Mouse (Mus musculus) midbrain, embryonic 13.5 days (tissue): ENCODE measurements around the gene Dkkl1. TPM values are rescaled to one million over a fixed set of nuclear protein-coding genes. Genes with fewer than 3 reads are reported as not detected.
A peak's percentile ranks its signal among the peaks of the same experiment; 100 is the strongest.

ENCODE experiments used
- ATAC-seq: fragments of 200-750 bp; cut with Nextera tagmentation; 2 replicates; pipeline ENCODE4 v1.8.0; 2017; ENCODE audit warnings: mild to moderate bottlenecking, moderate TSS enrichment, moderate library complexity
- H3K27ac ChIP-seq: fragments of 300-500 bp; sonication (generic); 2 replicates; pipeline ENCODE4 v1.5.1; 2015; ENCODE audit warnings: inconsistent platforms, mild to moderate bottlenecking, moderate library complexity
- H3K27me3 ChIP-seq: fragments of 300-500 bp; sonication (generic); 2 replicates; pipeline ENCODE4 v1.6.1; 2015; ENCODE audit warnings: mild to moderate bottlenecking, inconsistent platforms
- H3K36me3 ChIP-seq: fragments of 300-500 bp; sonication (generic); 2 replicates; pipeline ENCODE4 v1.6.1; 2015; ENCODE audit warnings: mild to moderate bottlenecking, inconsistent platforms
- H3K4me1 ChIP-seq: fragments of 300-500 bp; sonication (generic); replicated peaks from 2 replicates; pipeline ENCODE4 v1.6.1; 2015; ENCODE audit warnings: inconsistent platforms
- H3K4me2 ChIP-seq: fragments of 300-500 bp; sonication (generic); replicated peaks from 2 replicates; pipeline ENCODE4 v1.6.1; 2015; ENCODE audit warnings: moderate library complexity, mild to moderate bottlenecking, inconsistent platforms
- H3K4me3 ChIP-seq: fragments of 300-500 bp; sonication (generic); replicated peaks from 2 replicates; pipeline ENCODE4 v1.5.1; 2015; ENCODE audit warnings: mild to moderate bottlenecking, inconsistent platforms
- H3K9ac ChIP-seq: fragments of 300-500 bp; sonication (generic); replicated peaks from 2 replicates; pipeline ENCODE4 v1.6.1; 2015; ENCODE audit warnings: mild to moderate bottlenecking, inconsistent platforms
- H3K9me3 ChIP-seq: fragments of 300-500 bp; sonication (generic); 2 replicates; pipeline ENCODE4 v1.6.1; 2016; ENCODE audit warnings: mild to moderate bottlenecking, inconsistent platforms
- WGBS: fragments of 180-500 bp; shearing (Covaris S2); methylation state at CpG from one replicate; pipeline ENCODE4 v1.1.7; 2015; 5-methylcytosine and 5-hydroxymethylcytosine counted together
- polyA plus RNA-seq: library from polyadenylated mRNA; unstranded; fragments of >200 nt; fragmentation: Nextera tagmentation; extraction: Ambion mirVana; gene quantifications from 2 replicates; pipeline ENCODE4 v1.2.1, GENCODE M21; 2015

Gene Dkkl1
- polyA plus RNA-seq, 1 experiment from 2014 or later = 1.6 TPM

DNA sequence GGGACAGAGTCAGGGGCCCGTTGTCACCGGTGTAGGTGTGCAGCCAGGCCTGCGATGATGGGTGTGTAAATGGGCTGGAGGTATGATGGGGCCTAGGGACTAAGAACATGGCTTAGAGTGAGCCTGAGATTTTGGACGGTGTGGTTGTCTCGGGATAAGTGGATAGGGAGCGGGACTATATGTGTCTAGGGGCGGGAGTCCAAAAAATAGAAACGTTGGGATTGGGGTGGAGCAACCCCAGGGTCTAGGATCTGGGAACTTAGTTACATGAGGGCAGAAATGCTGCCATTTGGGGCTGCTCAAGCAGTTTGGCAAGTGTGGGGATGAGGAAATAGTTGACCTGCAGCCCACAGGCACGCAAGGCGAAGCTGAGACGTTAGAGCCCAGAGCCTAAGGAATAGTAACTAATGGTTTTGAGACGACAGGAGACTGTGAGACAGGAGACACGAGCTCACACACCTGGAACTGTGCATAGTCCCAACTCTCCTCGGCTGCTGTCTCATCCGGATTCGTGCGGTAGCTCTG, 23.8 kb upstream of the Dkkl1 start:
- H3K27ac ChIP-seq = peak overlapping the region; percentile 68
- WGBS = 25% methylated on average over 17 of the region's 17 CpGs
- peak overlapping the region; percentile 34 for H3K4me2 ChIP-seq
- H3K4me1 ChIP-seq = peaks cover 40% of the 10 kb centered on the region
- H3K9me3 ChIP-seq = no peaks in the 10 kb centered on the region
- 0 out of 2 replicates have a peak overlapping the region, but pooled peaks have one; percentile 33 for H3K9ac ChIP-seq
- H3K4me3 ChIP-seq = no peak overlapping the region
- peaks cover 40% of the 10 kb centered on the region for H3K27me3 ChIP-seq
- ATAC-seq = peak; percentile 47; the same call in 1 of the 2 replicates
- H3K36me3 ChIP-seq = peaks cover 19% of the 10 kb centered on the region

DNA sequence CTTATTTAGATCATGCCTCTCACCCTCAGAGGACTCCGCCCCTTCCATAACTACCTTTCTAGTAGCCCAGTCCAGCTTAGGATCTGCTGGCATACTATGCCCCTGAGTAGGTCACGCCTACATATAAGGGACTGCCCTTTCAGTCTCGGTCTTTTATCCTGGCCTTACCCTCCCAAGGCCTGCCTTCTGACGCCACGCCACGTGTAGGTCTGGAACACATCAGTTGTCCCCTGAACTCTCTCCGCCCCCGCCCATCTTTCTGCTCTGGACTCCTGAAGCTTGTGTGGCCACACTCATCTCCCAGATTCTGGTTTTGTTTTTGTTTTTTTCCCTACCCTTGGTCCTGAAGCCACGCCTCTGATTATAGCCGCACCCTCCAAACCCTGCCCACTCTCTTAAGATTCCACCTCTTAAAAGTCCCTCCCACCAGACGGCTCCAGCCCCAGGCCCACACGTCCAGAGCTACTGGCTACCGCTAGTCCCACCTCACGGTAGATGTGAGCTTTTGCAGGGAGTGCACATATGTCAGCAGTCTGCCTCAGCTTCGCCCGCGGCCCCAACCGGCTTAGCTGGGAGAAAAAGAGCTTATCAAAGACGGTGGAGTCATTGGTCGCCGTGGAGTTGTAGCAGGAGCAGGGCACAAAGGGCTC, 23.1 kb upstream of the Dkkl1 start:
- no peak overlapping the region for H3K4me3 ChIP-seq
- peak overlapping the region; percentile 33; the same call in 1 of the 2 replicates for H3K9ac ChIP-seq
- peaks cover 34% of the 10 kb centered on the region for H3K27me3 ChIP-seq
- H3K4me2 ChIP-seq = peak overlapping the region; percentile 34
- peak overlapping the region; percentile 68 for H3K27ac ChIP-seq
- H3K9me3 ChIP-seq = no peaks in the 10 kb centered on the region
- WGBS = 7% methylated on average over 21 of the region's 21 CpGs
- peak; percentile 82 for ATAC-seq
- peaks cover 19% of the 10 kb centered on the region for H3K36me3 ChIP-seq
- peaks cover 36% of the 10 kb centered on the region for H3K4me1 ChIP-seq

DNA sequence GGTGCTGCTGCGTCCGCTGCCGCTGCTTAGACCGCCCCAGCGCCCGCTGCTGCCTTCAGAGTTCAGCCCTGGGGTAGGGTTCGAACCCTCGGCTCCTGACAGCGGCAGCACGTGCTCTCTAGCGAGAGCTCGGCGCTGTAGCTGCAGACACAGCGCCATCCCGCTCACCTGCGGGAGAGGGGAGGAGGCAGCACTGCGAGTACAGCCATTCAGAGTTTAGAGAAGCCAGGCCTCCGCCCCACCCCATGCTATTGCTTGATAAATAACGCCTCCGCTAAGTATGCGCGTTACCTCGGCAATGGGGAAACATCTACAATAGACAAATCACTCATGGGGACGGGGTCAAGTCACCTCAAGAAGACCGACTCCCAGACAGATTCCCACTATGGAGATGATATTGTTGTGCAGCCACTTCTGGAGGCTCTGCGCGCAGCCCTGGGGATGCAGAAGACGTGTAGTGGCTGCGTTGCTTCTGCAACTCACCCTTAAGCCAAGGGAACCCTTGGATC, 22.4 kb upstream of the Dkkl1 start:
- Histone ChIP-seq H3K9ac (peak overlapping the region; percentile 24; the same call in 1 of the 2 replicates), H3K4me3 (no peak overlapping the region), H3K27me3 (peaks cover 28% of the 10 kb centered on the region), H3K27ac (peak overlapping the region; percentile 60; the same call in 1 of the 2 replicates), H3K4me1 (peaks cover 36% of the 10 kb centered on the region), H3K4me2 (peak overlapping the region; percentile 34), H3K9me3 (no peaks in the 10 kb centered on the region), H3K36me3 (peaks cover 25% of the 10 kb centered on the region)
- 9% methylated on average over 29 of the region's 29 CpGs for WGBS
- peak; percentile 16 for ATAC-seq

DNA sequence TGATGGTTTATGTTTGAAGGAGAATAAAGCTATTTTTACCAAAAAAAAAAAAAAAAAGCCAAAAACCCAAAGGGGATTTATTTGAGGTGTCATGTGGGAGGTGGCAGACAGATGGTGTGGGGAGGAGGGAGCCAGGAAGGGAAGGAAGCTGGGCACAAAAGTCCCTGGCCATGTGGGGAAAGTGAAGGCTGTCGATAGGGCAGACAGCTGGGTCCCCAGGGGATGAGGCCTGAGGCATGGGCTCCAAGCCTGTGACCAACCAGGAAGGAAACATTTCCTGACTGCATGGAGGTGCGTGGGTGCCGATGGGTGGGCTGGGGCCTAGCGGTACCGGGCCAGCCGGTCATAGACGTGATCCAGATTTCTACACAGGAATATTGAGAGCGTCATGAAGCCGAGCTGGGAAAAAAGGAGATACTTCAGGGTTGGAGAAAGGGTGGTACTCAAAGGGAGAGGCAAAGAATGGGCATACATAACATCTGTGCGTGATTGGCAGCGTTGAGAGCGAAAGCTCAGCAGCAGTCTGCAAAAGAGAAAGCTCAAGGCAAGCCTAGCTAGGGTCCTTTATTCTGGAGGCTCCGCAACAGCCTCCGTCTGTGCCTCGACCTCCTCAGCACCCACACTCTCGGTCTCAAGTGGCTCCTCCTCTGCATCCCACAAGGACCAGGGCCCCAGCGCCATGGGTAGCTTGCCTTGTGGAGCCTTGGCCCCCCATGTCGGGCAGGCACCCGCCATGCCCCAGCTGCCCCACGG, 21.8 kb upstream of the Dkkl1 start:
- H3K36me3 ChIP-seq = peaks cover 31% of the 10 kb centered on the region
- 23% methylated on average over 20 of the region's 20 CpGs for WGBS
- peak overlapping the region; percentile 25 for H3K4me2 ChIP-seq
- H3K9me3 ChIP-seq = no peaks in the 10 kb centered on the region
- peak; percentile 1; the same call in 1 of the 2 replicates for ATAC-seq
- H3K4me3 ChIP-seq = no peak overlapping the region
- peaks cover 36% of the 10 kb centered on the region for H3K4me1 ChIP-seq
- peaks cover 22% of the 10 kb centered on the region for H3K27me3 ChIP-seq
- H3K27ac ChIP-seq = peak overlapping the region; percentile 60
- H3K9ac ChIP-seq = peak overlapping the region; percentile 24; the same call in 1 of the 2 replicates

DNA sequence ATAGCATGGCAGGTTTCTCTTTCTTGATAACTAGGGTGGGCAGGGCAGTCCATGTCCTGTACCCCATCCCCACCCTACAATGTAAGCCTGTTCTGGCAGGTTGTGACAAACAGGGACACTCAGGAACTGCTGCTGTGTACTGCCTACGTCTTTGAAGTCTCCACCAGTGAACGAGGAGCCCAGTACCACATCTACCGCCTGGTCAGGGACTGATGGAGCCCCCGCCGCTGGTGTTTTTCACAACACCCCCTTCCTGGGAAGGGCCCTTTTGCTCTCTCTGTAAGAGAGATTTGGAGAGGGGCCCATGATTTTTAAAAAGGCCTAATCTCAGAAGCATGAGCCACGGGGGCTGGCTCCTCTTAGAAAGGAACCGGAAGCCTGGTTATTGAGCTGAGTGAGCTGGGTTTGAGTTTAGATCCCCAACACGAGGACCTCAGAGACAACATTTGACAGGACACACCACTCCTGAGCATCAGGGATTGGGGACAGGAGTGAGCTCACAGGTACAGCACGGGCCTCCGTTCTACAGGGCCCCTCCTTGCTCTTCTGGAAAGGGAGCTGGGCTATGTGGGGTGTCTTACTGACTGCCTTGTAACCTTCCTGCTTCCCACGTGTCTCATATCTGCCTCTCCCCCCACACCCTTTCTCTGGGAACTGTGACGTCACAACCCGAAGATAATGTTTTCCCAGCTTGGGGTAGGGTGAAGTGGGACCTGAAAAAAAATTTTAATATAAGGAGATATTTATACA, 20.9 kb upstream of the Dkkl1 start:
- Histone ChIP-seq H3K4me2 (no peak overlapping the region), H3K27me3 (peaks cover 13% of the 10 kb centered on the region), H3K27ac (peak overlapping the region; percentile 2; the same call in 1 of the 2 replicates), H3K4me1 (peaks cover 36% of the 10 kb centered on the region), H3K36me3 (peaks cover 39% of the 10 kb centered on the region), H3K9me3 (no peaks in the 10 kb centered on the region), H3K9ac (no peak overlapping the region), H3K4me3 (no peak overlapping the region)
- no peak for ATAC-seq
- 70% methylated on average over 13 of the region's 13 CpGs for whole genome bisulfite sequencing

DNA sequence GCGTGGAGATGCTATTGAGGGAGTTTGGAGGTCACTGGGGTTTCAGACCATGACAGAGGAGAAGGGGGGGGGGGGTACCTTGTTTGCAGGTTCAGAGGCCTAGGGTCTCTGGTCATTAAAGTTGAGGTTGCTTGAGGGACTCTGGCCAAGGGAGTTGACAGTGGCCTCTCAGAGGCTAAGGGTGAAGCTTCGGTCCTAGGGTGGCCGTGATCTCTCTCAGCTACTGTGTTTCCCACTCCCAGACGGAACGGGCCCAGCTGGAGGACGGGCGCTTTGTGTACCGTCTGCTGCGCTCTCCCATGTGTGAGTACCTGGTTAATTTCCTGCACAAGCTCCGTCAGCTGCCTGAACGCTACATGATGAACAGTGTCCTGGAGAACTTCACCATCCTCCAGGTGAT, 20.0 kb upstream of the Dkkl1 start:
- Histone ChIP-seq H3K9ac (no peak overlapping the region), H3K27me3 (peaks cover 5% of the 10 kb centered on the region), H3K9me3 (no peaks in the 10 kb centered on the region), H3K4me2 (no peak overlapping the region), H3K4me3 (no peak overlapping the region), H3K36me3 (peaks cover 45% of the 10 kb centered on the region), H3K27ac (no peak overlapping the region), H3K4me1 (peaks cover 36% of the 10 kb centered on the region)
- no peak for ATAC-seq
- 92% methylated on average over 11 of the region's 11 CpGs for WGBS

DNA sequence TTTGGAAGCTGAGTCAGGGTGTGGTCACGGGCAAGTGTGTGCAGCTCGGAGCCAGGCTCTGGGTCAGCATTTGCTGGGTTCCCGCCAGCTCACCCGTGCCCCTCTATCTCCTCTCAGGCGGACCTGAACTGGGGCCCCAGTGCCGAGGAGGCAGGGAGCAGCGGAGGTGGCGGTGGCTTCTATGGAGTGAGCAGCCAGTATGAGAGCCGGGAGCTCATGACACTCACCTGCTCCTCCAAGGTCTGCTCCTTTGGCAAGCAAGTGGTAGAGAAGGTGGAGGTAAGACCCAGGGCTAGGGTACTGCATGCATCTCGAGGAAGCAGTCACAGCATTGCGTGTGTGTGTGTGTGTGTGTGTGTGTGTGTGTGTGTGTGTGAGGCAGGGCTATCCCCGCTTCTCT, 19.2 kb upstream of the Dkkl1 start:
- H3K36me3 ChIP-seq = peaks cover 52% of the 10 kb centered on the region
- 93% methylated on average over 12 of the region's 12 CpGs for WGBS
- no peaks in the 10 kb centered on the region for H3K9me3 ChIP-seq
- no peak overlapping the region for H3K27ac ChIP-seq
- H3K4me2 ChIP-seq = no peak overlapping the region
- no peak overlapping the region for H3K4me3 ChIP-seq
- H3K27me3 ChIP-seq = no peaks in the 10 kb centered on the region; the same call in 1 of the 2 replicates
- ATAC-seq = no peak
- H3K4me1 ChIP-seq = peaks cover 36% of the 10 kb centered on the region
- H3K9ac ChIP-seq = no peak overlapping the region

DNA sequence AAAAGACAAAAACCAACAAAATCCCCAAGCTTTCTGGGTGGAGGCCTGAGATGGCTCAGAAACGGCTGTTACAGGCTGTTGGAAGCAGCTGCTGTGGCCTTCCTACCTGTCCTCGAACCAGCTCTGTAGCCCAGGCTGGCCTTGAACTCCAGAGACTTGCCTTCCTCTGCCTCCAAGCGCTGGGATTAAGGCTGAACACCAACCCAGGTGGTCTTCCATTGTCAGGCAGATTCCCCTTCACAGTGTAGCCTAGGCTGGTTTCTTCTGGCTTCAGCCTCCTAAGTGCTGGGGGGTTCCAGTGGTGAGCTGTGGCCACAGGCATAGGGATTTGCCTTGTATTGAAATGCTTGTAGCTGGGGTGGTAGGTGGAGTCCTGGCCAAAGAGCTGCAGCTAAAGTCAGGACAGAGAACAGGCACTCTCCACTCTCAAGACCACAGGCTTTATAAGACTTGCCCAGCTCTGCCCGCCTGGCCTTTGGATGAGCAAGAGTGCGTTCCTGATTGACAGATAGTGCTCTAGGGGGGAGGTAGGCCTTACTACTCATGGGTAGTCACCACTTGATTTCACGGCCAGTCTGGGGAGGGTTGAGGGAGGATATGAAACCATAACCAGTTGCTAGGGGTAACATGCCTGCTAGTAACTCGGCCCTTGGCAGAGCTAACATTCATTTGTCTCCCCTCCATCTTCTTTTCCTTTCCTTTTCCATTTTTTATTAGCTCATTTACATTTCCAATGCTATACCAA, 17.7 kb upstream of the Dkkl1 start:
- ATAC-seq = no peak
- Histone ChIP-seq H3K27me3 (no peaks in the 10 kb centered on the region; the same call in 1 of the 2 replicates), H3K27ac (no peak overlapping the region), H3K4me1 (peaks cover 23% of the 10 kb centered on the region), H3K4me3 (no peak overlapping the region), H3K9ac (no peak overlapping the region), H3K4me2 (no peak overlapping the region), H3K36me3 (peaks cover 68% of the 10 kb centered on the region), H3K9me3 (no peaks in the 10 kb centered on the region)
- 89% methylated on average over 7 of the region's 7 CpGs for WGBS

DNA sequence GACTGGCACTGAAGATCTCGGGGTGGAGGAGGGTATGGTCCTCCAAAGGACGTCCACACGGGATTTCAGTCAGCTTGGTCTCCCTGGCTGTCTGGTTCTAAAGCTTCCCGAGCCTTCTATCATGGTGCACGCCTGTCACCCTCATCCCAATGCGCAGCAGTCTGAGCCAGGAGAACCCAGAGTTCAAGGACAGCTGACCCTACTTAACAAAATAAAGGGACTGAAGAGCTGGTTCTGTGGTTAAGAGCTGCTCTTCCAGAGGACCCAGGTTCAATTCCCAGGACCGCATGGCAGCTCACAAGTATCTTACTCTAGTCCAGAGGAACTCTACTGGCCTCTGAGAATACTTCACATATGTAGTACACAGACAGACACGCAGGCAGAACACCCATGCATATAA, 17.1 kb upstream of the Dkkl1 start:
- no peaks in the 10 kb centered on the region; the same call in 1 of the 2 replicates for H3K27me3 ChIP-seq
- no peak overlapping the region for H3K27ac ChIP-seq
- no peaks in the 10 kb centered on the region for H3K9me3 ChIP-seq
- no peak overlapping the region for H3K4me2 ChIP-seq
- H3K4me3 ChIP-seq = no peak overlapping the region
- 87% methylated on average over 8 of the region's 8 CpGs for WGBS
- ATAC-seq = no peak
- H3K9ac ChIP-seq = no peak overlapping the region
- H3K36me3 ChIP-seq = peaks cover 70% of the 10 kb centered on the region
- peaks cover 17% of the 10 kb centered on the region for H3K4me1 ChIP-seq

DNA sequence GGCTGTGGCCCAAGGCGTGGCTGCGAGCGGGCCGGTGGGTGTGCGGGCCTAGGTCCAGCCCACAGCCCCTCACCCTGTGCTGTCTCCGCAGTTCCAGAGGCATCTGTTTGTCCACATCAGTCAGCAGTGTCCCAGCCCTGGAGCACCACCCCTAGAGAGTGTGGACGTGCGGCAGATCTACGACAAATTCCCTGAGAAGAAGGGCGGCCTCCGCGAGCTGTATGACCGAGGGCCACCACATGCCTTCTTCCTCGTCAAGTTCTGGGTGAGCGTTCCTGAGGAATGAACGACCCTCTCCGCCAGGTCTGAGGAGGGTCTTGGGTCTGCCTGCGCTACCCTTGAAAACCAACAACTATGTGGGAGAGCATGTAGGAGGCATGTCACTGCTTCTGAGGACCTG, 16.6 kb upstream of the Dkkl1 start:
- no peak for ATAC-seq
- H3K36me3 ChIP-seq = peaks cover 73% of the 10 kb centered on the region
- WGBS = 95% methylated on average over 18 of the region's 18 CpGs
- H3K9me3 ChIP-seq = no peaks in the 10 kb centered on the region
- no peak overlapping the region for H3K4me3 ChIP-seq
- H3K27ac ChIP-seq = no peak overlapping the region
- no peak overlapping the region for H3K4me2 ChIP-seq
- H3K9ac ChIP-seq = no peak overlapping the region
- H3K27me3 ChIP-seq = no peaks in the 10 kb centered on the region
- H3K4me1 ChIP-seq = peaks cover 12% of the 10 kb centered on the region

DNA sequence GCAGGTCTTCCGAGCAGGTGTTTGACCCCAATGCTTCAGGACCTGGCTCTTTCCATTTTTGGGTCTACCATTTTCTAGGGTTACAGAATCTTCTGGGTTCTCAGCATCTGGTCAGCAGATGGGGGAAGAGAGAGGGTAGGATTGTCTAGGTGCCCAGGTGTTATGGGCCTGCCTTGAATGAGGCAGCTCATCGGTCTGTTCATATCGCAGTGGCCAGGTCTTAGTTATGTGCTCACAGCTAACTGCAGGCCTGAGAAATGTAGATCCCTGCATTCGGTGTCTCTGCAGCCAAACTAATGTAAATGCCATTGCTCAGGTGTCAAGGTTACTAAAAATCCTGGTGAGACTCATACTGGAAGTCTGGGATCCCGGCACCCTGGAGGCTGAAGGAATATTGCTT, 14.5 kb upstream of the Dkkl1 start:
- Histone ChIP-seq H3K4me3 (no peak overlapping the region), H3K27me3 (no peaks in the 10 kb centered on the region), H3K4me1 (no peaks in the 10 kb centered on the region), H3K4me2 (no peak overlapping the region), H3K36me3 (peaks cover 69% of the 10 kb centered on the region), H3K27ac (no peak overlapping the region), H3K9ac (no peak overlapping the region), H3K9me3 (no peaks in the 10 kb centered on the region)
- no peak for ATAC-seq
- 97% methylated on average over 5 of the region's 5 CpGs for WGBS
